Mouse (Mus musculus) T-helper 2 cell (primary cell): ENCODE measurements at regions not wholly inside any gene's neighbourhood (a gene's known extent, or its start where the extent isn't known, plus 50 kb on each side); places are given as distances from the start of the nearest gene placed in this dataset.
"Not testable (repeated sequence)": the region's sequence is repeated elsewhere in the genome, so short reads cannot be mapped to it uniquely, and the experiment has no call there.

ENCODE experiments used
- in situ Hi-C: fragments of 300-600 bp; cut with MboI, MseI; formaldehyde crosslinking; loops from one replicate; pipeline ENCODE4 v1.15.1; 2025; ENCODE audit warnings: high pct_unique_total_duplicates

DNA sequence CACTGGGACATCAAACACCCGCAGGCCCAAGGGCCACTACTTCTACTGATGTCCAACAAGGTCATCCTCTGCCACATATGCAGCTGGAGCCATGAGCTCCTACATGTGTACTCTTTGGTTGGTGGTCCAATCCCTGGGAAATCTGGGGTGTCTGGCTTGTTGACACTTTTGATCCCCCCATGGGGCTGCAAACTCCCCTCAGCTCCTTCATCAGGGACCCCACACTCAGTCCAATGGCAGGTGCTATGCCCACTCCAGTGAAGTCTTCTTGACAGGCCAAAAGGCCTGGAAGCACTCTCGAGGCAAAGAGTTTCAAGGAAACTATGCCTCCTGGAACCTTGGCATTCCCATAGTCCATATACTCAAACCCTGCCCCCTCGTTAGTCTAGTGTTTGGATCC lies 570.8 kb upstream of the Smc2 start:
- in situ Hi-C loops = no loop called here

DNA sequence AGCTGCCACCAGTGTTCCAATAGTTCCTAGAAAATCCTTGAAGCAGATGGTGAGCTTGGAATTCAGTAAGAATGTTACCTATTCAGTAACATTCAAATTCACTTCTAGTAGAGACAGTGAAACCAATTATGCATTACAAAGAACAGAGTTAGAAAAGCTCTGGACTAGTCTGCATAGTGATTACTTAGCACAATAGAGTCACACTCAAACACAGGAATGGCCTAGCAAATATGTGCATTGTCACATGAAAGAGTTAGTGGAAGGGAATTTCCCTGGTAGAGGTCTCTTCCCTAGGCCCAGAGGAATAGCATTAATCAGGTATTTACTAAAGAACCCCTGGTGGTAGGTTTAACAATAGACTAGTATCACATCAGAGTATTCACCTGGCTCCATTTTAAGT lies 570.3 kb upstream of the Smc2 start:
- in situ Hi-C loops = not testable (repeated sequence)

DNA sequence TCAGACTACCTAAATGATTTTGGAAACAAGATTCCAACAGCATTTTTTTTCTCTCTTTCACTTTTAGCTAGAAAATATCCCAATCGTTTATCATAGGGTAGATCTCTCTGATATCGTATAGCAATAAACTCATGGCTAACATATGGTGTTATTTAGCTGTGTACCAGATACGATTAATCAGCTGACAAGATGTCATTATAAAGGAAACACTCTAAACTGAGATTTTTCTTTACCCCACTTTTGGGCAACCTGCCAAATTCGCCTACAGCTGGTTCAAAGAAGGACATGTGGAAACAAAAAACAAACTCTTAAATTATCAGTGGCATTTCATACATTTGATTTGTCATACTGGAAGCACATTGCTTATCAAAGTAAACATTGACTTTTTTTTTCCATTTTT lies 553.6 kb upstream of the Smc2 start:
- in situ Hi-C loops = no loop called here

DNA sequence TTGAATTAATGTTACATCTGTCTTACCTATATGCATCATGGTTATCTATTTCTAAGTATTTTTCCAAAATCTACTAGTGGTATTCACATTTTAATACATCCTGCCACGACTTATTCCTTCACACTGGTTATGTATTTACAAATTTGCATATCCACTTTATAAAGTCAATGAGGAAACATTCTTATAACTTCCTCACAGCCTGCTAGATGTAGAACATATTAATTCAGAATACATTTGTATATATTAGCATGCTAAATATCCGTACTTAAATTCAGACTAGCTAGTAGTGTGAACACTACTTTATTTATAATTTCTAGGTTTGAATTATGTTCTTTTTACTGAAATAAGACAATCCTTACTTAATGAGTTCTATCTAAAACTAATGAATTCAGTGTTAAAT lies 549.8 kb upstream of the Smc2 start:
- in situ Hi-C loops = no loop called here

DNA sequence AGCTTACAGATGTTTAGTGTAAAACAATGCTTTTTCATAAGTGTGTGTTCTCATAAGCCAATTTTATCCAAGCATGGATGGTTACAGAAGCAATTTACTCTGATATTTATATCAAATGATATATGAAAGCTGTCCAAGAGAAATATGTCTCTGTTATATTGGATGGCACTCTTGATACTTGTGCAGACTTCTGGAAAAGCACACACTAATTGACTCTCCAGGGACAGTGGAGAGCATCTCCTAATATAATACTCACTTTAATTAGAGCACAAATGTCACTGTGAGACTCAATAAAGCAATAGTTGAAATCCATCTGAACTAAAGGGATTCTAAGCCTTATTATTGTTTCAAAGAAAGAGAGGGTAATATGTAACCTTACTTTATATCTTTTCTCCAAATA lies 510.8 kb upstream of the Smc2 start:
- in situ Hi-C loops = no loop called here

DNA sequence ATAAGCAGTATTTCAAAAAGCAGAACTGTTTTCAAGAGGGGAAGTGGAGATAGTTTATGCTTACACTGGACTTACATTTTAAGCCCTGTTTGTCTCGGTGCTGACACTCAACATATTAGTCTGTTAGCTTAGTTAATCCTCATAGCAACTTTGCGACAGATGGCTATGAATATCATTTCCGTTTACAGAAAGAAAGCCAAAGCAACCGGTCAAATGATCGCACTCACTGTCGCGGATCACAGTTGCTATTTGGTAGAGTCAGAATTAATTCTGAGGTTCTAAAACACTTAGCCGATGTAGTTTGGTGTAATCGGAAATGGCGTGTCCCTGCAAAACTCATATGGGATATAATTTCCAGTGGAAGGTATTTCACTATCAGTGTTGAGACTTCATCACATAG lies 469.3 kb upstream of the Smc2 start:
- in situ Hi-C loops = no loop called here

DNA sequence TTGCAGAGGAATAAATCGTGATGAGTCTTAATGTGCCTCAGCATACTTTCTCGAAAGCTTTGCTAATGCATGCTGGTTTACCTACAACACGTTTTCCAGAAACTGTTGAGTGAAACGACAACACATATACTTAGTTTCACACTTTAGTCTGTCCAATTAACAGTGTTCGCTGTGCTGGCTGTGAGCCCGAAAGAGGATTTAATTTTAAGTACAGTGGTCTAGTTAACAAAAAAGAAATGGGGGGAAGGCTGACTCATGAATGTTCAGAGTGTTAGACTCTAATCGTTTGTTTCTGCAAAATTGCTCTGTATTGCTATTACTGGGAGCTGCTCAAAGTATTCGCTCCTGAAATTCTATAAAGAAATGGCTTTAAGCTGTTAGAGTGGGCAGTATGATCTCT lies 460.1 kb upstream of the Smc2 start:
- in situ Hi-C loops = no loop called here

DNA sequence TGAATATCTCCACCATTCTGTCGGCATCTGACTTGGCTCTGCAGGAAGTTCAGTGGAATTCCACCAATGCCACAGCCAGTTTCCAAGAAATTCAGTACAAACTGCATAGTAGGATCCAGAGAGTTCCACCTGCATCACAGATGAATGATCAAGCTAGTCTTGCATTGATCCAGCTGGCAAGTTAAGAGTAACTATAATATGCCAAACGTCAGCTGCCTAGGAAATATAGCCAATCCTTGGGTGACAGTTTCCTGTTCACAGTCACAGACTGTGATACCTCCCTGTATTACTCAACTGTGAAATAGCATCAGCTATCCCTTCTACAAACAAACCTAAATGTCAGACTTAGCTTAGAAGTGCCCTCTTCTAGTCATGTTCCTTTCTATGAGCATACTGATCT lies 446.6 kb upstream of the Smc2 start:
- in situ Hi-C loops = loop anchor here (10.0 kb wide), 1 partner anchor 1818 kb away; no protein-coding TSS in a partner anchor

DNA sequence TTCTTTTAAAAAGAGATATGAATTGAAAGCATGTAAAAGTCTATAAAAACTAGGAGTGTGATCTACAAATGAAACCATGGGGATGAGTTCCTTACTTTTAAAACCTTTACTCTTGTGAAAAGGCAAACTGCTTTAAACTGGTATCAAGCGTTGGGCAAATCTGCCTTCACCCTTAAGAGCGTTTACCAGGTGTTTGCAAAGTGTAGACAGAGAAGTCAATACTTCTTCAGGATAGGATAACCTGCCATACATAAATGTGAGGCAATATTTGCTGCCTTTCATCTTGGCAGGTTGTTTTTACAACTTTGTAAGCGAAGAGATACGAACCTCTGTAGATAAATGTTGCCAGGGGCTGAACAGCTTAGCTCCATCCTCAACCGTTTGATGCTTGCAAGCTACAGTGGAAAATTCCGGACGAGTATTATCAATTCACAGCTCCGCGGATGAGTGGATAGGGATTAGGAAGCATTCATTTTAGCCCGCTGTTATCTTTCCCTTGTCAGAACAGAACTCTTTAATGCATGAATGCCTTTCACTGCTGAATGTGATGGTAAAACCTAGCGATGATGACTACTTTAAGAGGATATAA lies 402.2 kb upstream of the Smc2 start:
- in situ Hi-C loops = no loop called here

DNA sequence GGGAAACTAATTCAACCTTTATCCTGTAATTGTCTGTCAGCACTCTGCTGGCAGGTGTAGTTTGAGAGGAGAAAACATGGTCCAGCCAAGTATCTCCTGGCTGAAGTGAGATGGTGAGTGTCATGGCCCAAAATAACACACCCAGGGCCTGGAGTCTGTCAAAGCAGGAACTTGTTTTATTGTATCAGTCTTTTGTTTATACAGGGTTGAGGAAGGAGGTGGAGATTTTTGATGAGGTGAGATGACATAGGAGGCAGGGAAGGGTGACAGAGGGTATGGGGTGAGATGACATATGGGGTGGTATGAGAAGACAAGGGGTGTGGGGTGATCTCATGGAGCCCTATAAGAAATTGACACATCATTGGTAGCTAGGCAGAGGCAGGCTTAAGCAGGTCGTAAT lies 395.6 kb upstream of the Smc2 start:
- in situ Hi-C loops = no loop called here

DNA sequence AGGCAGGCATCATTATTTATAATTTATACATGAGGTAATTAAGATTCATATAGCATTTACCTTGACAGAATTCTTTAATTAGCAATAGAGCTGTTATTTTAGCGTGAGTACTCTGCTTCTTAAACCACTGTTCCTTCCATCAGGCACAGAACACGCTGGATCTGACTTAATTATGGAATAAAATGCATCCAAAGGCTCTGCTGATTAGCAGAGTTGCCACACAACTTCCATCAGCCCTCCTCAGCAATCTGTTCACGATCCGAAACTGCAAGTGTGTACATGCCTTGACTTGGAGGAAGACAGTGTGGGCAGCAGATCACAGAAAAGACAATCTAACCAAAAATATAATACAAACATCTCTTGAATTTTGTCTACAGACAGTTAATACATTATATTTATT lies 388.1 kb upstream of the Smc2 start:
- in situ Hi-C loops = no loop called here

DNA sequence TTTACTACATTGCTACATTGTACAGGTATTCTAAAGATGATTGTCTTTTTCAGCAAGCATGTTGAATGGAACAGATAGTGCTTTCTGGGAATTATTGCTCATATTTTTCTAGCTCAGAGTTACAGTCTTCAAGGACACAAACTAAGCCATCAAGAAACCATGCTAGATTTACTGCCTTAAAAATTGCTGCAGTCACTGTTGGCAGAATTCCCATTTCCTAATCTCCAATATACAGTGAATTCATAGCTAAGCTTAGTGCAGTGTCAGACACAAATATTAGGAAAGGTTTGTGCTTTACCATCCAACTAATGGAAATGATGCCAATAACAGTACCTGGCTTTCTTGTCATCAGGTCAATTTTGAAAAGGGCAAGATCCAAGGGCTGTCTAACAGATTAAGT lies 383.0 kb upstream of the Smc2 start:
- in situ Hi-C loops = no loop called here

DNA sequence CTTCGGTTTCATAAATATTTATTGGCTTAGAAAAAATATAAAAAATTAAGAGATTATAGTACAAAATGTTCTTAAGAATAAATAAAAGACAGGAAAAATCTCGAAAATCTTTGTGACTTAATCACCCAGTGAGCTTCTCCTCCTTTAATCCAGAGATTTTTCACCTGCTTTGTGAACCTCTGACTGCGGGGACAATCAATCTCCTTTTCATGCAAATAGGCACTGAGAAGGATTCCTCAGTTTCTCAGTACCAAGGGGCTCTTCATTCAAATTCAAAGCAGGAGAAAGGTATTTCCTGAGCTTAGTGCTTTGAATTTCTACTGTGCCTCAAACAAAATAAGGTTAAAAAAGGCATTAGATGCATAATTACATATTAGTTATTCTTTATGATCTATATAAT lies 379.0 kb upstream of the Smc2 start:
- in situ Hi-C loops = no loop called here

DNA sequence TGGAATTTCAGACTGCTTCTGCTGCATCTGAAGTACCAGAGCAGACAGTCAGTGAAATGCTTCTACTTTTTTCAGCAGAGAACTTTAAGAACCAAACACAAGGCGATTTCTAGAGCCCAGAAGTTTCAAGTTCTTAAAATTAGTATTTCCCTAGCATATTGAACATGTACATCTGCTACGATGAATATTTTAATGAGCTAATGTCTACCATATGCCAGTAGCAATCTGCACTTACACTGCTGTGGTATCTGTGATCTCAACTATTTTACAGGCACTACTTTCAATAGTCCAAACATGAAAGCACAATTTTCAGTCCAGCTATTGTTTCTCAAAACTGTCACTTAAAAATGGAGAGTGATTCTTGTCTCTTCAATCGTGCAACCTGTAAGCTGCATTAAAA lies 339.9 kb upstream of the Smc2 start:
- in situ Hi-C loops = no loop called here

DNA sequence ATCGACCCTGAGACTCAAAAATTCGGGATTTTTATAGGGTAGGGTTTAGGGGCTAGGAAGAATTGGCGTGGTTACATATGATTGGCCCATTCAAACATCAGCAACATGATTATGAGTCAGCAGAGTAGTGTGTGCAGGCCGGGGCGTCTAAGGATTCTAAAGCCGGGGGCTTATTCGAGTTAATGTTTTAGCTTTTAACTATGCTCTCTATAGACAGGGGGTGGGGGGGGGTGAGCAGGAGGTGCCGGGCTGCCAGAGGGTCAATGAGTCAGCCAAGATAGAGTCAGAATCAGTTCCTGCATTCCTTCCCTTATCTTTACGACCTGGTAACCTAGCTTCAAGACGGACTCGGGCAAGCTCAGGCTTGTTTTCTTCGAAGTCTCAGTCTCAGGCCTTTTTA lies 333.2 kb upstream of the Smc2 start:
- in situ Hi-C loops = no loop called here

DNA sequence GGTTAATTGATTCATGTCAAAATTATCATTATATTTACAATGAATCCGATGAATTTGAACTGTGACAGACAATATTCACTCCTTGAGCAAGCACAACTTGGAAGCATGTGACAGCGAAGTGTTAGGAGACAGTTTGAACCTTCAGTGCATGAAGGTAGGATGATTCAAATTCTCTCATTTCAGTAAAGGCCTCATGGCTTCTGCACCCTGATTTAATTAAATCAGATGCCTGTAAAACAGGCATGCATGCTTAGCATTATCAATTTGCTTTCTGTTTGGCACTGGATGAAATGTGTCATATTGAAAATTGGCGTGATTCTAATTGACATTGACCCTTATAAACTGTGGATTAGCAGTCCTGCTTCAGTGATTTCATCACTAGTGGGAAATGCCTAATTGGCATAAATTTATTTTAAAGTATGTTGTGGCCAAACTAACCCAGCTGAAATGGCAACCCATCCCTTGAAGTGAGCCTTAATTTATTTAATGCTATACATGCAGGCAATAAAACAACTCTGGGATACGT lies 321.2 kb upstream of the Smc2 start:
- in situ Hi-C loops = no loop called here

DNA sequence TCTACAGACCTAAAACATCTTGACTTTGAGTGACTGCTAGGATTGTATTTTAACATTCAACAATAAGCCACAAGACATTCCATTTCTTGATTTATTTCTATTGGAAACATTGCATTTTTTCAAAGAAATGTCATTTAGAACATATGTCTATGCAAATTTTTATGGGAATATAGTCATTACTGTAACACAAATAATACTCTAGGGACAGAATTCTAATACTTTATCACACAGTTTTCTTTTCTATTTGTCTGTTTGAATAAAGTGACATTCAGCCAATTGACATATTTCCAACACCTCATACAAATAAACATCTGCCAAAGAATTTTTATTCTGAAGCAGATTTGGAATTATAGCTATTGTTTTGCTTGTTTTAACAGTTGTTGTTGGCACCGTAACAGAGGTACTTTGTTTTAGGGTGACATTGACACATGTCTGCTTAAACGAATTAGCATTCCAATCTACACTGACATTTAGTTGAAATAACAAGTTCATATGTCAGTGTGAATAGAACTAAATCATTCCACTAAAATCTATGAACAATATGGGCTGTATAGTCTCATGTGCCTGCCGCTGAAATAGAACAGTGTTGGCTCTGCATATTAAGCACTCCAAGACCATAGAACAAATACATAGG lies 320.5 kb upstream of the Smc2 start:
- in situ Hi-C loops = no loop called here

DNA sequence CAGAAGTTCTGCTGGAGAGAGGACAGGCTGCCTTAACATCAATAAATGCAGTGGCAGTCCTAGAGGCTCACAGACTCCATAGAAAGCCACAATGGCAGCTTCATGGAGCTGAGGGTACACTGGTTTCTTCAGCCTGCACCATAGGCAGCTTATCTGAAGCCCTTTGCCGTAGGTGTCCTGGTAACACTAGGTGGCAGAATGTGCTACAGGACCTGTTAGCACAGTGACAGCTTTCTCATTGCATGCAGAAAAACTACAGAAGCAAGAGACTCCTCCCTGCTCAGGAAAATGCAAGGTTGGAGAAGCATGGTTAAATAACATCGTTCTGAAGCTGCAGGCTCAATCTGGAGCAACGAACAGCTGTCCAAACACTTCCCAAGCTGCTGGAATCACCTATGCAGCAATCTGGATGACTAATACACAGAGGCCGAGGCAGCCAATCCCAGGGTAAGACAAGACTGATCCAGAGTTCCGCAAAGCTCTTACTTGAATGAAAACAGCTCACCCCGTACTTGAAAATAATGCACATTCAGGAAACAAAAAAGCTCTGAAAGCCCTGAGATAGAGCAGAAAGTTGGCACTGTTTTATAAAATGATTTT lies 286.4 kb upstream of the Smc2 start:
- in situ Hi-C loops = no loop called here

DNA sequence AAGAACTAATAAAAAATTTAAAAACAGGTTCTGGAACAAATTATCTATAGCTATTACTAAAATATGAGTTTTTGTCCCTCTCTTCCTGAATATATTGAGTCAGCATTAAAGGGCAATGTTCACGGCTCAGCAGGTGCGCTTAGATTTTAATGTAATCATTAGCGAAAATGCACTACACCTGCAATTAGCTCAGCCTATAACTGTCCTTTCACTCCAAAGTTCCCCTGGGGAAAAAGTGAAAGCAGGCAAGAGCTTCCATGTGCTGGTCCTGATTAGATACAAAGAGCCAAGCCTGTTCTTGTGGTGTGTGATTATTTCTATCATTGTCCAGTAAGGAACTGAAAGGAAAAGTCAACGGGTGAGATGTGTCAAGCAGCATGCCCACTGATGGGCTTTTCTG lies 262.8 kb upstream of the Smc2 start:
- in situ Hi-C loops = no loop called here

DNA sequence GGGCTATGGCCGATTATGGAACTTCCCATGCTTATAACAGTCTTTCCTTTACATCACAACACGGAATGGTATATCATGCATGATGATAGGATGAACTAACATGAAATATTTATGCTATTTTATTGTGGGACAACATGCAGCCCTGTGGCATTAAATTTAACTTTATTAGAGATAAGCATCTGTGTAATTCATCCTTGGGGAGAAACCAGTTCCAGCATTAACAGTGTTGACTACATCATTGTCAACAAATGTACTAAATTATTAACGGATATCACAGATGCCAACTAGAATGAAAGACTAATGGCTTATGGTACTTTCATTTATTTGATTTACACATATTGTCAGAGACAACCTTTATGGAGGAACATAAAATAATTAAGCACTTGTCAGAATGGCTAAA lies 241.3 kb upstream of the Smc2 start:
- in situ Hi-C loops = loop anchor here (10.0 kb wide), 1 partner anchor 1053 kb away; no protein-coding TSS in a partner anchor

DNA sequence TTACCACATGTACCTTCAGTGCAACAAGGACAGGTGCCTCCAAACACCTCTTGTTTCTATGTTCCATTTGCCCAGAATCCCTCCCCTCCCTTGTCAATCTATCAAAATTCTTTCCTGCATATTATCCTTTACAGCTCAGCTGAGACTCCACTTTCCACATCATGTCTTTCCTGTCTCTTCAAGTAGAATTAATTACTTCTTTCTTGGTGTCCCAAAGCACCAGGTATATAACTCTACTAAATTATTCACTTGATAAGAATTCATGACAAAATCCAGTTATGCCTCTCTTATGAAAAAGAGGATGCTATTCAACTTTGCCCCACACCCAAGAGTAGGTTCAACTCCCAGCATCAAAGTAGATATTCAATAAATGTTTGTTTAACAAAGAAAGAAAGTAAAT lies 228.4 kb upstream of the Smc2 start:
- in situ Hi-C loops = no loop called here

DNA sequence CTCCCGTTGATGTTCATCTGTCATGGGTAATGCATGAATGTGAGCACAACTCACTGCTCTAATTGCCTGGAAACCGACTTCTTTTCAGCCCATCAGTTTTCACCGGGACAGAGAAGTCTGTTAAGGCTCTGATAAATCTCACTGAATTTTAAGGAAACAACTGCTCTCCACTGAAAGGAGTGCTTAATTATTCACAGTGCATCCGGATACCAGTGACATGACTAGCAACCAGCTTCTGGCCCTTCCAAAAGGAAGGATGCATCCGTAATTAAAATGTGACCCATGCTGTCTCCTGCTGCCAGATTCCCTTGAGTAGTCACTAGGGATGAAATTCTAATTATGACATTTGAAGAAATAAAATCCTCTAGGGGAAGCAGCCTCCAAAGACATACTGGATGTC lies 228.0 kb upstream of the Smc2 start:
- in situ Hi-C loops = no loop called here

DNA sequence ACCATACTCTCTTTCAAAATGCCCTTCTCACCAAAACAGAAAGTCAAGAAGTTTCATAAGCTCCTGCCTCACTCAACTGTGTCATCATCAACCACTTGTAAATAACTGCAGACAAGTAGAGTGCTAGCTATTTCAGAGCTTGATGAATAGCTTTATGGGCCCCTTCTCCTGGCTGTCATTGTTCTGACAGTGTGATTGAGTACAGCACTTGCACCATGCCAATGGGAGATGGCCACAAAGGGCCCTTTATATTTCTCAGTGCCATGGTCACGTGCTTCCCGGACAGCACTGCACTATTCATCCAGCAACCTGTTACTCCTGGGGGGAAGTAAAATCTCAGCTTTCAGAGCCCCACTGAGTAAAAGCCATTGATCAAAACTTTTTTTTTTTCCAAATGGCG lies 225.7 kb upstream of the Smc2 start:
- in situ Hi-C loops = no loop called here
